Mouse (Mus musculus) MEL (cell line): ENCODE data around the gene Arid5b. TPM values are rescaled to one million over a fixed set of nuclear protein-coding genes. Genes with fewer than 3 reads are reported as not detected.

Experiments used
- DNase-seq: peaks from one replicate; pipeline ENCODE4 v3.0.0; 2011; ENCODE audit warnings: low read depth, low spot score
- H3K27ac ChIP-seq: 2 replicates; pipeline ENCODE4 v1.5.1; 2012; ENCODE audit warnings: low read depth, mild to moderate bottlenecking, control low read depth, low read length, moderate library complexity; ENCODE audit not compliant: control insufficient read depth
- H3K27me3 ChIP-seq, 2 experiments: fragments of 150-350 bp in 1 of 2; sonication (generic) in 1 of 2; 2 replicates each; pipeline ENCODE4 v1.6.1; 2012; ENCODE audit warnings: low read length in 2 of 2, mild to moderate bottlenecking in 2 of 2, improper control_type of control experiment in 1 of 2, moderate library complexity in 1 of 2; ENCODE audit not compliant: insufficient read depth in 2 of 2, control insufficient read depth in 1 of 2
- H3K36me3 ChIP-seq, 2 experiments: 2 replicates each; pipeline ENCODE4 v1.6.1; 2012 to 2014; ENCODE audit warnings: low read length in 2 of 2, improper control_type of control experiment in 1 of 2, inconsistent platforms in 1 of 2, mild to moderate bottlenecking in 1 of 2; ENCODE audit not compliant: insufficient read depth in 2 of 2, control insufficient read depth in 1 of 2
- H3K4me1 ChIP-seq, 2 experiments: fragments of 150-350 bp in 1 of 2; sonication (generic) in 1 of 2; 2 replicates each; pipeline ENCODE4 v1.6.1; 2012; ENCODE audit warnings: low read length in 2 of 2, improper control_type of control experiment in 1 of 2, mild to moderate bottlenecking in 1 of 2; ENCODE audit not compliant: insufficient read depth in 2 of 2, control insufficient read depth in 1 of 2
- H3K4me3 ChIP-seq, 2 experiments: fragments of 150-350 bp in 1 of 2; sonication (generic) in 1 of 2; 2 replicates each; pipeline ENCODE4 v1.5.1; 2012; ENCODE audit warnings: low read depth in 2 of 2, low read length in 2 of 2, mild to moderate bottlenecking in 2 of 2, moderate library complexity in 2 of 2, control low read depth in 1 of 2, improper control_type of control experiment in 1 of 2; ENCODE audit not compliant: control insufficient read depth in 1 of 2, insufficient read depth in 1 of 2
- H3K79me2 ChIP-seq: 2 replicates; pipeline ENCODE4 v1.6.1; 2012; ENCODE audit warnings: mild to moderate bottlenecking, low read length, moderate library complexity; ENCODE audit not compliant: control insufficient read depth, poor library complexity, insufficient read depth
- H3K9ac ChIP-seq: 2 replicates; pipeline ENCODE4 v1.6.1; 2012; ENCODE audit warnings: low read depth, mild to moderate bottlenecking, control low read depth, low read length, moderate library complexity; ENCODE audit not compliant: control insufficient read depth, poor library complexity, severe bottlenecking
- H3K9me3 ChIP-seq: fragments of 150-350 bp; sonication (generic); replicated peaks from 2 replicates; pipeline ENCODE4 v1.6.1; 2012; ENCODE audit warnings: mild to moderate bottlenecking, low read length, improper control_type of control experiment, moderate library complexity; ENCODE audit not compliant: insufficient read depth
- BHLHE40 ChIP-seq: IDR thresholded peaks from 2 replicates; pipeline ENCODE4 v1.6.1; 2012; ENCODE audit warnings: low read depth, mild to moderate bottlenecking, inconsistent platforms, low read length, improper control_type of control experiment, borderline replicate concordance
- CHD1 ChIP-seq: IDR thresholded peaks from 2 replicates; pipeline ENCODE4 v1.6.1; 2012; ENCODE audit warnings: low read depth, mild to moderate bottlenecking, inconsistent platforms, low read length, improper control_type of control experiment
- CTCF ChIP-seq, 3 experiments: IDR thresholded peaks in 2 of 3; conservative IDR thresholded peaks in 1 of 3; 2 replicates each; pipeline ENCODE4 v1.5.1; 2011 to 2012; ENCODE audit warnings: low read length in 3 of 3, low read depth in 2 of 3, mild to moderate bottlenecking in 2 of 3, improper control_type of control experiment in 1 of 3, inconsistent platforms in 1 of 3, mixed read lengths in 1 of 3, moderate library complexity in 1 of 3; ENCODE audit not compliant: control insufficient read depth in 1 of 3, insufficient read depth in 1 of 3, poor library complexity in 1 of 3, severe bottlenecking in 1 of 3
- E2F4 ChIP-seq: IDR thresholded peaks from 2 replicates; pipeline ENCODE4 v1.6.1; 2011; ENCODE audit warnings: low read depth, low read length, improper control_type of control experiment, borderline replicate concordance
- EP300 ChIP-seq, 2 experiments: IDR thresholded peaks; 2 replicates each; pipeline ENCODE4 v1.6.1; 2011; ENCODE audit warnings: improper control_type of control experiment in 2 of 2, low read length in 2 of 2, low read depth in 1 of 2, mild to moderate bottlenecking in 1 of 2
- ETS1 ChIP-seq: IDR thresholded peaks from 2 replicates; pipeline ENCODE4 v1.6.1; 2012; ENCODE audit warnings: low read depth, mild to moderate bottlenecking, inconsistent platforms, low read length, improper control_type of control experiment, moderate library complexity
- GABPA ChIP-seq: IDR thresholded peaks from 2 replicates; pipeline ENCODE4 v1.6.1; 2012; ENCODE audit warnings: low read depth, mild to moderate bottlenecking, inconsistent platforms, low read length, improper control_type of control experiment, moderate library complexity
- GATA1 ChIP-seq: IDR thresholded peaks from 2 replicates; pipeline ENCODE4 v1.6.1; 2011; ENCODE audit warnings: low read depth, low read length, improper control_type of control experiment
- HCFC1 ChIP-seq: IDR thresholded peaks from 2 replicates; pipeline ENCODE4 v1.6.1; 2012; ENCODE audit warnings: low read depth, mild to moderate bottlenecking, inconsistent platforms, low read length, improper control_type of control experiment, moderate library complexity
- JUND ChIP-seq: IDR thresholded peaks from 2 replicates; pipeline ENCODE4 v1.6.1; 2011; ENCODE audit warnings: low read depth, mild to moderate bottlenecking, improper control_type of control experiment, low read length
- KAT2A ChIP-seq: conservative IDR thresholded peaks from 2 replicates; pipeline ENCODE4 v1.6.1; 2012; ENCODE audit warnings: low read depth, low read length, improper control_type of control experiment, inconsistent platforms
- MAFK ChIP-seq: IDR thresholded peaks from 2 replicates; pipeline ENCODE4 v1.6.1; 2011; ENCODE audit warnings: low read depth, mild to moderate bottlenecking, low read length, improper control_type of control experiment, borderline replicate concordance
- MAX ChIP-seq: IDR thresholded peaks from 2 replicates; pipeline ENCODE4 v1.6.1; 2011; ENCODE audit warnings: low read length, improper control_type of control experiment
- MAZ ChIP-seq: IDR thresholded peaks from 2 replicates; pipeline ENCODE4 v1.6.1; 2012; ENCODE audit warnings: low read depth, mild to moderate bottlenecking, inconsistent platforms, low read length, improper control_type of control experiment
- MXI1 ChIP-seq: IDR thresholded peaks from 2 replicates; pipeline ENCODE4 v1.6.1; 2011; ENCODE audit warnings: mild to moderate bottlenecking, low read depth, low read length, improper control_type of control experiment
- NELFE ChIP-seq: IDR thresholded peaks from 2 replicates; pipeline ENCODE4 v1.6.1; 2011; ENCODE audit warnings: low read depth, low read length, improper control_type of control experiment
- NRF1 ChIP-seq: IDR thresholded peaks from 2 replicates; pipeline ENCODE4 v1.6.1; 2014; ENCODE audit warnings: low read depth, mild to moderate bottlenecking, inconsistent platforms, low read length, improper control_type of control experiment, moderate library complexity; ENCODE audit not compliant: poor library complexity, insufficient read depth, severe bottlenecking
- POLR2A ChIP-seq, 2 experiments: IDR thresholded peaks; 2 replicates each; pipeline ENCODE4 v1.6.1; 2011 to 2012; ENCODE audit warnings: low read length in 2 of 2, mild to moderate bottlenecking in 2 of 2, control low read depth in 1 of 2, improper control_type of control experiment in 1 of 2, low read depth in 1 of 2, moderate library complexity in 1 of 2; ENCODE audit not compliant: control insufficient read depth in 1 of 2, insufficient read depth in 1 of 2, poor library complexity in 1 of 2
- RAD21 ChIP-seq: IDR thresholded peaks from 2 replicates; pipeline ENCODE4 v1.6.1; 2011; ENCODE audit warnings: mild to moderate bottlenecking, low read depth, low read length, improper control_type of control experiment
- RCOR1 ChIP-seq: IDR thresholded peaks from 2 replicates; pipeline ENCODE4 v1.6.1; 2012; ENCODE audit warnings: low read depth, mild to moderate bottlenecking, inconsistent platforms, low read length, improper control_type of control experiment
- TAL1 ChIP-seq: IDR thresholded peaks from 2 replicates; pipeline ENCODE4 v1.6.1; 2012; ENCODE audit warnings: mild to moderate bottlenecking, inconsistent platforms, low read length, moderate library complexity, mixed read lengths
- TCF12 ChIP-seq: IDR thresholded peaks from 2 replicates; pipeline ENCODE4 v1.6.1; 2014; ENCODE audit warnings: low read depth, mild to moderate bottlenecking, inconsistent platforms, low read length, improper control_type of control experiment, moderate library complexity
- UBTF ChIP-seq: IDR thresholded peaks from 2 replicates; pipeline ENCODE4 v1.6.1; 2012; ENCODE audit warnings: low read depth, mild to moderate bottlenecking, inconsistent platforms, low read length, improper control_type of control experiment, moderate library complexity, borderline replicate concordance; ENCODE audit not compliant: insufficient read depth
- ZKSCAN1 ChIP-seq: IDR thresholded peaks from 2 replicates; pipeline ENCODE4 v1.6.1; 2012; ENCODE audit warnings: low read depth, mild to moderate bottlenecking, inconsistent platforms, low read length, improper control_type of control experiment, moderate library complexity
- ZNF384 ChIP-seq: IDR thresholded peaks from 2 replicates; pipeline ENCODE4 v1.6.1; 2012; ENCODE audit warnings: low read depth, mild to moderate bottlenecking, inconsistent platforms, low read length, improper control_type of control experiment
- polyA plus RNA-seq, 2 experiments: library from polyadenylated mRNA; stranded (reverse) in 1 of 2; unstranded in 1 of 2; fragments of >175 nt in 1 of 2; fragments of >200 nt in 1 of 2; gene quantifications; 2 replicates each; pipeline versions ENCODE4 v1.2.1 to v1.2.4; 2012; ENCODE audit warnings: low replicate concordance in 2 of 2, low read depth in 1 of 2; ENCODE audit not compliant: insufficient read length in 2 of 2, insufficient read depth in 1 of 2, missing spikeins in 1 of 2
- total RNA-seq: library from RNA; depleted of rRNA; stranded (reverse); fragments of 300-350 nt; gene quantifications from 2 replicates; pipeline ENCODE4 v1.2.3, GENCODE M21; 2012

Gene Arid5b
- total and polyA plus RNA-seq, 3 experiments = 0.03 TPM; not detected in 2

DNA sequence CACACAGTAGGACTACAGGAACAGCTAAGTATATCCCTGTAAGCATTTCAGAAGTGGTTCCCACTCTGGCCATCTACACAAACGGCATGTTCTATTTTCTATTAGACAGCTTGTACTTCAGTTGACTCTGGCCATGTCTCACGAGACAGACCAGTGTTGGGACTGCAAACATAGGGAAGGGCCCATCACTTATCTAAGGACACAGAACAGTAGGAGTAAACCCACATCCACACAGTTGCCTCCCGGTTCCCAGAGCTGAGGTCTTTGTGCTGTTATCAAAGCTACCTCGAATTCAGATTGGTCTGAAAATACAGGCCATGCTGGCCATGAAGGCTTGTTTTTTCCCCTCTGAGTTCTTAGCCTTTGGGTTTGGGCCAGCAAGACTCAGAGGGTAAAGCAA, 158.5 kb downstream of the Arid5b start:
- peaks cover 0 to 2% of the 10 kb centered on the region in 2 experiments; a peak in 1 of 4 replicates for H3K36me3 ChIP-seq

GRCm38 (mm10) chr10:68119285-68119684, 159.3 kb downstream of the Arid5b start:
- Histone ChIP-seq H3K27me3 (no peaks in the 10 kb centered on the region), H3K9ac (no peak overlapping the region), H3K9me3 (no peaks in the 10 kb centered on the region), H3K4me1 (no peaks in the 10 kb centered on the region; a peak in 1 of 4 replicates), H3K79me2 (no peaks in the 10 kb centered on the region), H3K4me3 (no peak overlapping the region), H3K36me3 (peaks cover 0 to 2% of the 10 kb centered on the region in 2 experiments; a peak in 1 of 4 replicates), H3K27ac (peak overlapping the region; percentile 33; the same call in 1 of the 2 replicates)
- peak; percentile 78 for DNase-seq
- no peak for TF ChIP-seq POLR2A (IDR thresholded peaks at IDR 0.05; ENCODE audit: control insufficient read depth in 1 of 2, insufficient read depth in 1 of 2, low read depth in 1 of 2, low read length in 2 of 2, poor library complexity in 1 of 2)
- TF ChIP-seq ETS1 = peak; percentile 48; the same call in 1 of the 2 replicates
- peak; percentile 64 for TF ChIP-seq TCF12
- TF ChIP-seq CHD1 = no peak
- peak; percentile 64 for TF ChIP-seq GATA1
- no peak for TF ChIP-seq MAZ
- TF ChIP-seq RCOR1 = no peak
- TF ChIP-seq EP300 (IDR thresholded peaks at IDR 0.05; ENCODE audit: low read depth in 1 of 2, low read length in 2 of 2) = peak; percentile 69 to 71
- no peak for TF ChIP-seq UBTF
- peak; percentile 82 for TF ChIP-seq TAL1

More for the DNA sequence above, 158.5 kb downstream of the Arid5b start:
- Histone ChIP-seq H3K9ac (no peak overlapping the region), H3K79me2 (no peaks in the 10 kb centered on the region), H3K4me1 (no peaks in the 10 kb centered on the region; a peak in 1 of 4 replicates), H3K27ac (no peak overlapping the region; the same call in 1 of the 2 replicates), H3K4me3 (no peak overlapping the region), H3K9me3 (no peaks in the 10 kb centered on the region), H3K27me3 (no peaks in the 10 kb centered on the region)
- TF ChIP-seq GABPA (no peak), E2F4 (no peak), HCFC1 (no peak), ZKSCAN1 (peak; percentile 89), KAT2A (no peak), ZNF384 (no peak), MXI1 (no peak), RAD21 (no peak), RCOR1 (no peak), NELFE (no peak), CHD1 (no peak), MAFK (no peak), EP300 (IDR thresholded peaks at IDR 0.05; ENCODE audit: low read depth in 1 of 2, low read length in 2 of 2) (0 out of 4 replicates have a peak, but pooled peaks of 1 of the 2 experiments have one; percentile 14), TCF12 (no peak), NRF1 (no peak), BHLHE40 (no peak), JUND (no peak), MAX (no peak), GATA1 (0 out of 2 replicates have a peak, but pooled peaks have one; percentile 26), ETS1 (0 out of 2 replicates have a peak, but pooled peaks have one; percentile 9), CTCF (IDR thresholded peaks at IDR 0.05 in 2 of 3, conservative IDR thresholded peaks at IDR 0.05 in 1 of 3; ENCODE audit: control insufficient read depth in 1 of 3, insufficient read depth in 1 of 3, low read depth in 2 of 3, low read length in 3 of 3, poor library complexity in 1 of 3, severe bottlenecking in 1 of 3) (no peak), TAL1 (peak; percentile 50)
- DNase-seq = peak; percentile 44
